Mouse (Mus musculus) lung, adult 2 months (tissue): ENCODE data around the gene Slc39a2. TPM values are rescaled to one million over a fixed set of nuclear protein-coding genes. Genes with fewer than 3 reads are reported as not detected.

Experiments used
- DNase-seq: peaks from one replicate; pipeline ENCODE4 v3.0.0; 2022
- H3K4me1 ChIP-seq: fragments of 200-500 bp; 2 replicates; pipeline ENCODE4 v1.6.1; 2011; ENCODE audit warnings: low read length; ENCODE audit not compliant: control insufficient read depth, insufficient read depth
- H3K4me3 ChIP-seq: fragments of 200-500 bp; replicated peaks from 2 replicates; pipeline ENCODE3; 2011; ENCODE audit warnings: low read depth, mild to moderate bottlenecking, control low read depth, low read length; ENCODE audit errors: extremely low read depth
- CTCF ChIP-seq: fragments of 200-500 bp; IDR thresholded peaks from 2 replicates; pipeline ENCODE4 v1.5.1; 2011; ENCODE audit warnings: mild to moderate bottlenecking, low read length, control low read depth; ENCODE audit not compliant: insufficient read depth
- POLR2A ChIP-seq: fragments of 200-500 bp; IDR thresholded peaks from 2 replicates; pipeline ENCODE4 v1.6.1; 2011; ENCODE audit warnings: low read depth, mild to moderate bottlenecking, control low read depth, low read length, borderline replicate concordance; ENCODE audit errors: extremely low read depth
- WGBS: fragments of 180-500 bp; shearing (Covaris S2); methylation state at CpG from one replicate; pipeline ENCODE4 v1.1.7; 2018; 5-methylcytosine and 5-hydroxymethylcytosine counted together
- polyA plus RNA-seq: library from polyadenylated mRNA; depleted of rRNA; stranded (reverse); fragments of >200 nt; gene quantifications from 2 replicates; pipeline ENCODE4 v1.2.3, GENCODE M21; 2012; rRNA removed

The Slc39a2 gene
- polyA plus RNA-seq, 1 experiment: 3.9 TPM

GRCm38 (mm10) chr14:51929309-51929943 lies 36.7 kb downstream of the Slc39a2 start:
- WGBS: 56% methylated on average over 8 of the region's 8 CpGs
- peak overlapping the region; percentile 22 for H3K4me3 ChIP-seq

GRCm38 (mm10) chr14:51929968-51930367 lies 37.3 kb downstream of the Slc39a2 start:
- no peak for DNase-seq
- TF ChIP-seq CTCF: no peak
- TF ChIP-seq POLR2A: no peak
- WGBS: 43% methylated on average over 9 of the region's 9 CpGs
- Histone ChIP-seq H3K4me1 (no peaks in the 10 kb centered on the region), H3K4me3 (peak overlapping the region; percentile 22)

More at GRCm38 (mm10) chr14:51929309-51929943, 36.7 kb downstream of the Slc39a2 start:
- TF ChIP-seq CTCF (no peak), POLR2A (peak; percentile 69; the same call in 1 of the 2 replicates)
- DNase-seq: peak; percentile 28
- H3K4me1 ChIP-seq: no peaks in the 10 kb centered on the region

GRCm38 (mm10) chr14:51930824-51931223 lies 38.1 kb downstream of the Slc39a2 start:
- TF ChIP-seq CTCF (peak; percentile 69), POLR2A (no peak)
- 31% methylated on average over 5 of the region's 5 CpGs for WGBS
- Histone ChIP-seq H3K4me3 (no peak overlapping the region), H3K4me1 (no peaks in the 10 kb centered on the region)
- DNase-seq: peak; percentile 24

- H3K4me1 ChIP-seq: no peaks in the 10 kb centered on the region
- WGBS: 36% methylated on average over 10 of the region's 10 CpGs
- H3K4me3 ChIP-seq: no peak overlapping the region
- DNase-seq: no peak
- TF ChIP-seq POLR2A (no peak), CTCF (no peak)
These were observed 39.7 kb downstream of the Slc39a2 start for GRCm38 (mm10) chr14:51932092-51933020.

- H3K4me1 ChIP-seq: no peaks in the 10 kb centered on the region; the same call in 1 of the 2 replicates
- TF ChIP-seq CTCF (no peak), POLR2A (no peak)
- H3K4me3 ChIP-seq: no peak overlapping the region
- no peak for DNase-seq
- WGBS: 86% methylated on average over 9 of the region's 9 CpGs
These were observed 46.3 kb downstream of the Slc39a2 start for GRCm38 (mm10) chr14:51939005-51939404.

- no peaks in the 10 kb centered on the region; the same call in 1 of the 2 replicates for H3K4me1 ChIP-seq
- no peak overlapping the region for H3K4me3 ChIP-seq
- TF ChIP-seq POLR2A (no peak), CTCF (no peak)
- WGBS: 36% methylated on average over 8 of the region's 8 CpGs
- DNase-seq: no peak
These were observed 48.4 kb downstream of the Slc39a2 start for GRCm38 (mm10) chr14:51940944-51941560.

- TF ChIP-seq POLR2A (no peak), CTCF (no peak)
- WGBS: 64% methylated on average over 9 of the region's 9 CpGs
- DNase-seq: no peak
- Histone ChIP-seq H3K4me1 (no peaks in the 10 kb centered on the region; the same call in 1 of the 2 replicates), H3K4me3 (no peak overlapping the region)
These were observed 48.9 kb downstream of the Slc39a2 start for GRCm38 (mm10) chr14:51941577-51941976.

- Histone ChIP-seq H3K4me3 (no peak overlapping the region), H3K4me1 (no peaks in the 10 kb centered on the region; the same call in 1 of the 2 replicates)
- no peak for TF ChIP-seq CTCF
- TF ChIP-seq POLR2A: no peak
- WGBS: 45% methylated on average over 7 of the region's 7 CpGs
- DNase-seq: no peak
These were observed 49.5 kb downstream of the Slc39a2 start for GRCm38 (mm10) chr14:51942236-51942635.

- TF ChIP-seq POLR2A (no peak), CTCF (no peak)
- DNase-seq: no peak
- no peak overlapping the region for H3K4me3 ChIP-seq
- WGBS: 56% methylated on average over 6 of the region's 6 CpGs
- H3K4me1 ChIP-seq: no peaks in the 10 kb centered on the region; the same call in 1 of the 2 replicates
These were observed 50.6 kb downstream of the Slc39a2 start for GRCm38 (mm10) chr14:51943336-51943735.

Other genes with a start within 250 kb of the Slc39a2 start
- gene Gm17079, start 197.4 kb upstream of the Slc39a2 start, polyA plus RNA-seq: not detected in 2 replicates
- gene Gm5800, start 175.7 kb upstream of the Slc39a2 start, polyA plus RNA-seq: not detected in 2 replicates
- gene Ang4, start 119.3 kb upstream of the Slc39a2 start, polyA plus RNA-seq: not detected in 2 replicates
- not detected in 2 replicates for gene AY358078, start 92.8 kb upstream of the Slc39a2 start, polyA plus RNA-seq
- 0.72 and 1.4 TPM in 2 replicates for gene Ear6, start 39.2 kb upstream of the Slc39a2 start, polyA plus RNA-seq
- gene Mettl17, start 8.0 kb upstream of the Slc39a2 start, polyA plus RNA-seq: 26.0 and 27.2 TPM in 2 replicates
- 164 and 251 TPM in 2 replicates for gene Ndrg2, start 21.3 kb downstream of the Slc39a2 start, polyA plus RNA-seq
- gene Tppp2, start 25.5 kb downstream of the Slc39a2 start, polyA plus RNA-seq: not detected in 2 replicates
- gene Rnase13, start 29.9 kb downstream of the Slc39a2 start, polyA plus RNA-seq: not detected in 2 replicates
- gene Arhgef40, start 91.8 kb downstream of the Slc39a2 start, polyA plus RNA-seq: 70.0 and 72.8 TPM in 2 replicates
- gene Tmem253, start 122.8 kb downstream of the Slc39a2 start, polyA plus RNA-seq: 0.58 and 0.69 TPM in 2 replicates
- gene Zfp219, start 127.8 kb downstream of the Slc39a2 start, polyA plus RNA-seq: 84.8 and 87.6 TPM in 2 replicates
- gene Olfr221, start 149.6 kb downstream of the Slc39a2 start, polyA plus RNA-seq: not detected in 2 replicates
- 50.1 and 83.7 TPM in 2 replicates for gene Hnrnpc, start 211.1 kb downstream of the Slc39a2 start, polyA plus RNA-seq
- gene Rpgrip1, start 217.8 kb downstream of the Slc39a2 start, polyA plus RNA-seq: 2.5 TPM in 2 replicates